Mouse (Mus musculus): ENCODE results near the gene Arf3.

DNA sequence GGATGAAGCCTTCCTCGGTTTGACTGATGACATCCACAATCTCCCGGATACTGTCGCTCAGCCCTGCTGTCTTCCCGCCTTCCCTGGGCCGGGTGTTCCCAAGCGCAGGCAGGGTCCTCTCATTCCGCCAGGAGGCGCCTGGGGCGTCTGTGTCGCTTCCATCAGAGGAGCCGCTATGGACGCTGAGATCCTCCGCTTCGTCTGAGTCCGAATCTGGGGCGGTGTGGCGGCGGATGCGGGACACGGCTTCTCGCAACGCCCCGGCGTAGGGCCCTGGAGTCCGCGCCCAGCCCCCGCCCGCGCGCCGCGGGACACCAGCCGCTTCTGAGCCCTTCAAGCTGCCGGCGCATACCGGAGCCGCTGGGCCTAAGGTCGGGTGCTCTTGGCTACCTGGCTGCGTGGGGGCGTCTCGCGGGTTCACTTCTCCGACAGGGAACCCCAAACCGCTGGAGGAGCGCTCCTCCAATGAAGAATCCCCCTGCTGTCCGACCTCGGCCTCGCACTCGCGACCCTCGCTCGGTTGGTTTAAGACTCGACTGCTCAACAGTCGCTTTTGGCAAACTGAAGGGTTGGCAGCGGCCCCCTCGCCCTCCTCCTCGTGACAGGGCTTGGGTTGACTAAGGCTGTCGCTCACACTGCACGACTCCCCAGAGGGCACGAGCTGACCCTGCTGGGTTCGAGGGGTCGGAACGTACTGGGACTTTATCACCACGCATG lies 42.5 kb upstream of the Arf3 start:
- TF ChIP-seq CTCF (IDR thresholded peaks at IDR 0.05; ENCODE audit: control insufficient read depth, insufficient read depth, low read length) (peak; percentile 28; the same call in 1 of the 2 replicates), POLR2A (IDR thresholded peaks at IDR 0.05; ENCODE audit: borderline replicate concordance, control insufficient read depth, low read depth, low read length) (no peak)
